Mouse (Mus musculus) kidney, postnatal 36 days (tissue): Measurements from ENCODE around the gene Rbms3.

ENCODE experiments used
- DNase-seq, 2 experiments: peaks; one replicate each; pipeline ENCODE4 v3.0.0; 2021 to 2022; ENCODE audit warnings: mixed read lengths in 2 of 2

Rbms3 gene

GRCm38 (mm10) chr9:117031237-117031636 lies 598.5 kb downstream of the Rbms3 start:
- no peak for DNase-seq

GRCm38 (mm10) chr9:117030837-117031236 lies 598.9 kb downstream of the Rbms3 start:
- DNase-seq: peak; percentile 92 to 94

GRCm38 (mm10) chr9:117029953-117030352 lies 599.8 kb downstream of the Rbms3 start:
- no peak for DNase-seq

GRCm38 (mm10) chr9:117028586-117028985 lies 601.1 kb downstream of the Rbms3 start:
- DNase-seq: no peak

- DNase-seq: no peak
Measured at GRCm38 (mm10) chr9:117022086-117022485, 607.6 kb downstream of the Rbms3 start.

- no peak for DNase-seq
Measured at GRCm38 (mm10) chr9:117021506-117021905, 608.2 kb downstream of the Rbms3 start.

- no peak for DNase-seq
Measured at GRCm38 (mm10) chr9:117020216-117020615, 609.5 kb downstream of the Rbms3 start.

- peak; percentile 64 to 81 for DNase-seq
Measured at GRCm38 (mm10) chr9:117018741-117019163, 611.0 kb downstream of the Rbms3 start.

GRCm38 (mm10) chr9:117018301-117018700 lies 611.4 kb downstream of the Rbms3 start:
- DNase-seq: no peak

GRCm38 (mm10) chr9:117016605-117017319 lies 613.0 kb downstream of the Rbms3 start:
- DNase-seq: no peak

- no peak for DNase-seq
Measured at GRCm38 (mm10) chr9:117013386-117013785, 616.3 kb downstream of the Rbms3 start.

- DNase-seq: no peak
Measured at GRCm38 (mm10) chr9:117010801-117011200, 618.9 kb downstream of the Rbms3 start.

GRCm38 (mm10) chr9:117008194-117008593 lies 621.5 kb downstream of the Rbms3 start:
- peak in 1 of 2 experiments; percentile 38 for DNase-seq

- DNase-seq: peak in 1 of 2 experiments; percentile 11
Measured at GRCm38 (mm10) chr9:117002083-117002482, 627.6 kb downstream of the Rbms3 start.

- DNase-seq: no peak
Measured at GRCm38 (mm10) chr9:116999186-116999585, 630.5 kb downstream of the Rbms3 start.

- no peak for DNase-seq
Measured at GRCm38 (mm10) chr9:116990321-116990720, 639.4 kb downstream of the Rbms3 start.

- DNase-seq: no peak
Measured at GRCm38 (mm10) chr9:116980801-116981200, 648.9 kb downstream of the Rbms3 start.

GRCm38 (mm10) chr9:116977428-116977827 lies 652.3 kb downstream of the Rbms3 start:
- DNase-seq: peak in 1 of 2 experiments; percentile 10

- DNase-seq: peak in 1 of 2 experiments; percentile 14
Measured at GRCm38 (mm10) chr9:116976575-116977408, 652.9 kb downstream of the Rbms3 start.

- no peak for DNase-seq
Measured at GRCm38 (mm10) chr9:116975269-116975668, 654.4 kb downstream of the Rbms3 start.

GRCm38 (mm10) chr9:116974134-116974533 lies 655.6 kb downstream of the Rbms3 start:
- DNase-seq: peak in 1 of 2 experiments; percentile 32

- peak; percentile 42 to 53 for DNase-seq
Measured at GRCm38 (mm10) chr9:116973594-116973993, 656.1 kb downstream of the Rbms3 start.

GRCm38 (mm10) chr9:116967317-116967716 lies 662.4 kb downstream of the Rbms3 start:
- no peak for DNase-seq

GRCm38 (mm10) chr9:116965691-116966090 lies 664.0 kb downstream of the Rbms3 start:
- DNase-seq: peak in 1 of 2 experiments; percentile 25
